Mouse (Mus musculus) heart, postnatal 25 days (tissue): Measurements from ENCODE around the gene Fam208b. TPM values are rescaled to one million over a fixed set of nuclear protein-coding genes. Genes with fewer than 3 reads are reported as not detected.

ENCODE experiments used
- DNase-seq: peaks from one replicate; pipeline ENCODE4 v3.0.0; 2022; ENCODE audit warnings: low spot score
- intact Hi-C: fragments of 180-260 bp; cut with DNase I; formaldehyde crosslinking; loops from one replicate; pipeline ENCODE4 v1.15.1; 2025
- total RNA-seq, 2 experiments: library from RNA; stranded (reverse); gene quantifications; 2 replicates each; pipeline ENCODE4 v1.2.3; 2021

Gene Fam208b
- 10 to 100 TPM; 11.1 to 13.1 TPM for total RNA-seq

DNA sequence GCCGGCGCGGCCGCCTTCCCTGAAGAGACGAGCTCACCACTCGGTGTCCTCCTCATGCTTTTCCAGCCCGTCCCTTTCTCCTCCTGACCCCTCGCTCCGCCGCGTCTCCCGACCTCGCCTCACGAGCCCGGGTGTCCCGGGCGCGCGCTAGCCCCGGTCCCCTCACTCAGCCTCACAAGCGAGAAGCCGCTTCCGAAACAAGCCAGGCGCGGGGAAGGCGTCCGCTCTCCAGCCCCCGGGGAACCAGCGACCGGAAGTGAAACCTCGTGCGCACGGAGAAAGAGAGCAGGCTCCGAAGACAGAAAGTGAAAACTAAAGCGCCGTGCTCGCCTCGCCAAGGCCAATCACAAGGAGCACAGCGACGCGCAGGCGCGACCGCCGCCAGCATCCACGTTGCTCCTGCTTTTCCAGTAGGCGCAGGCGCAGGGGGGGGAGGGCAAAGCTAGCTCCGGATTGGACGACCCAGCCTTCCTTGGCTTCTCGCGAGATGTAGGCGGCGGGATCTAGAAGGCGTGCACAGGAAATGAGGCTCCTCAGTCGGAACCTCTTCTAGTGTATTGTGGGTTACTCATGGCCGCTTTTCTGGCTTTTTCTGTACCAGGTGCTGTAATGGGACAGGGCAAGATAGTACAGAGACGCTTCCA is at the start of gene Fam208b:
Fam208b (minus strand) TSS at position 314 of the 644 bp plus-strand sequence.
- DNase-seq: peak; percentile 97
- intact Hi-C loops: loop anchor here (2.0 to 5.0 kb wide), 2 partner anchors 24 to 74 kb away; partner anchors contain the start of genes Asb13 and Gdi2

DNA sequence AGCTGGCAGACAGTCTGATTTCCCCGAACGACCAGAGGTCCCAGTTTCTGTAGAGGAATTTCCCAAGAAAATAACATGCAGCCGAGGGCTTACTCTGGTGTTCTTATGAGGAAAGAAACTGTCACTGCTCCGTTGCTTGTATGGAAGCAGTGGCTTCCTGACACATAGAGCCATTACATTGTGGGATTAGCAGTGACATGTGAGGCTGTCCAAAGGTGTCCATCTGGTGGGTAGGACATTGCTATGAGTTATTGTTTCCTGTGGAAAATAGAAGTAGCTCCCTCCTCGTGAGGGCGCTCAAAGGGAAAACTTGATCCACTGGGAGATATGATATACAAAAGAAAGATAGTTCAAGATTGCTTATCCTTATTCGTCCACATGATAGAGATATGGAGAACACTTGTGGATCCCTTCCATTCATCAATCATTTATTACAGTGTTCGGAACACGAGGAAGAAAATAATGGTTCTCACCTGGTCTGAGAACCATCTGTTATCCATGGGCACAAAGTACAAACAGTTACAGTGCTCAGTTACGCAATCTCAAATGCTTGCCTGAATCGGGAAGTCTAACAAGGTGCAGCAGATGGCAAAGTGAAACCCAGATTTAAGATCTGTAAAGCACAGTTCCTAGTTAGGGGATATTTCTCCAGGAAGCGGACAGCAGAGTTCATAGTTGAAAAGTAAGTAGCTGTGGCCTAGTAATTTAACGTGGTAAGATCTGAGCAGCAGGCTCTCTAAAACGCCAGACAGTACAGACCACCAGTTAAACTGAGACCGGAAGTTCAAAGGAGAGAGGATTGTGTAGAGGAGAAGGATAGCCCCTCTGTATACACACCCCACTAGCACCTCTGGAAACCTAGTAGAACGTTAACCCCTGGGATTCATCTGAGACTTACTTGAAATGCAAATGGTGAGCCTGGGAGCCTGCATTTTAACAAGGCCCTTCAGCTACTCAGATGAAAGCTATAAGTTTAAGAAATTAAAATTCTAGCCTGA is 48.6 kb upstream of the Fam208b start:
- intact Hi-C loops: loop anchor here (10.0 kb wide), 1 partner anchor 625 kb away; no protein-coding TSS in a partner anchor
- DNase-seq: no peak

DNA sequence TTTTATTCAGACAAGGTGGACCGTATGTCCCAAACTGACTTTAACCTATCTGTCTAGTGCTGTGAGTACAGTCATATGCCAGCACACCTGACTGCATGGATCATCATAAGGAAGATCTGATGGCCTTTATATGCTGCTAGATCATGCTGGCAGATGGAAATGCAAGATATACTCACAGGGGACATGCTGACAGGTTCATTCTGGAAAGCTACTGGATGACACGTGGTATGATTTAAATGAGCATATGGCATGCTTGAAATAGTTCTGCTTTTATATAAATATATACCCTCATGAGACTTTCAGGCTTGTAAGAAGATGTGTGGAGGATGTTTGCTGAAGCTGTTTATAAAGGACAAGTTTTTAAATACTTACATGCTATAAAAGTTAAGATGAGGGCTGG is 43.5 kb upstream of the Fam208b start:
- intact Hi-C loops: no loop called here
- DNase-seq: no peak

DNA sequence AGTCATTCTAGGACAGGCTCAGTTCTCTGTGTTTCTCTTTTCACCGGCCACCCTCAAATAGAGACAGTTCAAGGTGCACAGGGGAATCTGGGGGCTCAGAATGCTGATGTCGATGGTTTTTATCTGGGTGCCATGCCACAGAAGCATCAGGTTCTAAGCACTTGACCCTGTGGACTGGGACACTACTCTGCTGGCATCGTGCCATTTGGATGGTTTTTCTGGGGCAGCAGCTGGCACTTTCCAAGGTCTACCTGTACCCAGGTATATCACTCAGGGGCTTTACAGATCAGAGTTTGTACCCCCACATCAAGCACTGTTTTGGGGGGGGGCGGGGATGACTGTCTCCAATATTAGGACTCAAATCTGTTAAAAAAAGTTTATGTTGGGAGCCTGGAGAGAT is 39.7 kb upstream of the Fam208b start:
- DNase-seq: no peak
- intact Hi-C loops: no loop called here

DNA sequence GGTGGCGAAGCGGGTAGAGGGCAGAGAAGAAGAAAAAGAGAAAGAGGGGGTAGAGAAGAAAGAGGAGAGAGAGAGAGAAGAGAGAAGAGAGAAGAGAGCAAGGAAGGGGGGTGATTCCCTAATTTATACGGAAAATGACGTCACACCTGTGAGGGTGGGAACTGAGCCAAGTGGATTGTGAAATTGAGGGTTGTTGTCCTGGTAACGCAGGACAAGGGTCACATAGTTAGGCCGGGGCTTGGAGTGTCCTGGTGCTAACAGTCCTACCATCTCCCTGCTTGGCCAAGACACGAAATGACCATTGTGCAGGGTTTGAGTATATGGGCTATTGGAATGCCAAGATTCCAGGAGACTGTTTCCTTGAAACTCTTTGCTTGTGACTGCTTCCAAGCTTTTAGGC is 35.7 kb upstream of the Fam208b start:
- intact Hi-C loops: no loop called here
- no peak for DNase-seq

DNA sequence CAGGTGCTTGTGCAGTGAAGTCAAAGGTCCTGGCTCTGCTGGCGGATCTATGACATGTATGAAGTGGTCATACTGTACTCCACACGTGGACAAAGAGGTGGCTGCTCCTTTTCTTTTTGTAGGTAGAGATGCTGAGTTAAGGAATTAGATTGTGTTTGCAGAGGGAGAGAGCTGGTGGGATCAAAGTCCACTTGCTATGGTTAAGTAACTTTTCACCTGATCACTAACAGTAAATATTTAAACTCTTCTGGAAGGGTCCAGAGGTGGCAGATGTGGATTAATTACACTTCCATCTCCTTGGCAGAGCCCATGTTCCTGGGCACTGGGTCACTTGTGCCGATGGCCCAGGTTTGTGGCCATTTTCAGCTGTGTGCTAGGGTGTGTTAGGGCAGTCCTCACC is 35.0 kb upstream of the Fam208b start:
- intact Hi-C loops: no loop called here
- DNase-seq: no peak

DNA sequence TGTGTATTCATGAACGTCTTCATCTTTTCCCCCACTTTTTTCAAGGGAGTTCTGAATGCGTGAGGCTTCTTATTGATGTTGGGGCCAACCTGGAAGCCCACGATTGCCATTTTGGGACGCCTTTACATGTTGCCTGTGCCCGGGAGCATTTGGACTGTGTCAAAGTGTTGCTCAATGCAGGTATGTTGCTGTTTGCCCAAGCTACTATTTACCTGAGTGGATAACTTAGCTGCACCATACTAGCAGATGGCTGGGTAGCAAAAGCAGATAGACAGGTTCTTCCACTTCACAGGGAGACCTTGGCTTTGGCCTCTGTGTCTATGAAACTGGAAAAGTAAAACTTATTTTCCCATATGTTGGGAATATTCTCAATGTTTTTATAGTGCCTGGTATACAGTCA is 34.0 kb upstream of the Fam208b start:
- DNase-seq: no peak

DNA sequence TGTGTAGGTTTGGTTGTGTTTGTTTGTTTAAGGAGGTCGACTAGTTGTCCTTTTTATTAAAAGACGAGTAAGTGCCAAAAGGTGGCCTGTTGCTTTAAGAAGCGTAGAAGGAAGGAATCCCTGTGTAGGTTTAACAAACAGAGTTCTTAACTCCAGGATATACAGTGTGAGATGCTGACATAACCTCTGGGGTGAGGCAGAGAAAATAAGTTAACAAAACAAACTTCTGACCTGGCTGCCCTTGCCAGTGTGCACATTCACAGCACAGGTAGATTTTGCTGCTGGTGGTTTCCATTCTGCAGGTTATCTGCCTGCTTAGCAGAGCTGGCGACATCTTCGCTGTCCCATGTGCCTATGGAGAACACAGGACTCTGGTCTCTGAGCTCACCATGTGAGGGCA is 31.6 kb upstream of the Fam208b start:
- no peak for DNase-seq
- intact Hi-C loops: loop anchor here (5.0 kb wide), 1 partner anchor 235 kb away; no protein-coding TSS in a partner anchor

More for the DNA sequence above, 34.0 kb upstream of the Fam208b start:
- intact Hi-C loops: loop anchor here (5.0 kb wide), 1 partner anchor 238 kb away; no protein-coding TSS in a partner anchor

DNA sequence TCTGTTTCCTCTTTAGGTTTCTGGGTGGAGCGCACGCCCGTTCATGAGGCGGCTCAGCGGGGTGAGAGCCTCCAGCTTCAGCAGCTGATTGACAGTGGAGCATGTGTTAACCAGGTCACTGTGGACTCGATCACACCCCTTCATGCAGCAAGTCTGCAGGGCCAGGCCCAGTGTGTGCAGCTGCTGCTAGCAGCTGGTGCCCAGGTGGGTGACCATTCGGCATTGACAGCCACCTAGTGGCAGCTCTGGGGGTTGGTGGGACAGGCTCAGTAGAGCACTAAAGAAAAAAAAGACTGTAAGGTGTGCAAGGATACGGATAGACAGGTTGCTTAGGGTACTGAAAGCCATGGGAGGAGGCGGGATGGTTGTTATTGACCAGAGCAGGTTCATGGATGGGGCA is 31.1 kb upstream of the Fam208b start:
- DNase-seq: no peak
- intact Hi-C loops: loop anchor here (5.0 kb wide), 1 partner anchor 235 kb away; no protein-coding TSS in a partner anchor

DNA sequence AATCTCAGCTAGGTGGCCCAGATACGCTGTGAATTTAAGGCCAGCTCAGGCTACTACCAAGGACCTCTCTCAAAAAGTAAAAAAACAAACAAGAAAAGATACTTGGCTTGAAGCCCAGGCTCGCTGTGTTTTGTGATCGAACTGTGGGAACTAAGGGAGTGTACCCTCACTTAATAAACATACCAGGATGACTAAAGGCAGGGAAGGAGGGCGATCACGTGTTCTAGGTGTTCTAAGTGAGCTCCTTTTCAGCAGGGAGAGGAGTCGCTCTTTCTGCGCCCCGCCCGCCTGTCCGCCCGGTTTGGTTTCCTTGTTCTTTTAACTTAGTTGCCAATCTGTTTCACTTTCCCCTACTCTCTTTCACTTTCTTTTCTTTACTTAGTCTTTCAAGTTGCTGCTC is 25.9 kb upstream of the Fam208b start:
- no peak for DNase-seq
- intact Hi-C loops: no loop called here

DNA sequence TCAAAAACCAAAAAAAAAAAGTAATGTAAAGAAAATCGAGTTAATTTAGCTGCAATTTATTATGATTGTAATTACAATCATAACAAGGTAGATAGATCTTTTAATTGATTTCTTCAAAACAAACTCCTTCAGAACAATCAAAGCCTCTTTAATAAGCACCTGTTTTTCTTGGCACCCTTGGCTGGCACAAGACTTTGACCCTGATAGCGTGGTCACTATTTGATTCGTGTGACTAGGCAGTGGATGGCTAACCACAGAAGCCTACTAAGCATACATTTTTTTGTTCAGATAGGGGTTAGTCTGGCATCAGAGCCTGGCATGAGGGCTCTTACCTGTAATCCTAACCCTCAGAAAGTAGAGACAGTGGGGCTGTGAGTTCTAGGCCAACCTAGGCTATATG is 24.2 kb upstream of the Fam208b start:
- intact Hi-C loops: loop anchor here (2.0 kb wide), 1 partner anchor 24 kb away; the partner anchor contains the start of gene Fam208b
- DNase-seq: no peak

DNA sequence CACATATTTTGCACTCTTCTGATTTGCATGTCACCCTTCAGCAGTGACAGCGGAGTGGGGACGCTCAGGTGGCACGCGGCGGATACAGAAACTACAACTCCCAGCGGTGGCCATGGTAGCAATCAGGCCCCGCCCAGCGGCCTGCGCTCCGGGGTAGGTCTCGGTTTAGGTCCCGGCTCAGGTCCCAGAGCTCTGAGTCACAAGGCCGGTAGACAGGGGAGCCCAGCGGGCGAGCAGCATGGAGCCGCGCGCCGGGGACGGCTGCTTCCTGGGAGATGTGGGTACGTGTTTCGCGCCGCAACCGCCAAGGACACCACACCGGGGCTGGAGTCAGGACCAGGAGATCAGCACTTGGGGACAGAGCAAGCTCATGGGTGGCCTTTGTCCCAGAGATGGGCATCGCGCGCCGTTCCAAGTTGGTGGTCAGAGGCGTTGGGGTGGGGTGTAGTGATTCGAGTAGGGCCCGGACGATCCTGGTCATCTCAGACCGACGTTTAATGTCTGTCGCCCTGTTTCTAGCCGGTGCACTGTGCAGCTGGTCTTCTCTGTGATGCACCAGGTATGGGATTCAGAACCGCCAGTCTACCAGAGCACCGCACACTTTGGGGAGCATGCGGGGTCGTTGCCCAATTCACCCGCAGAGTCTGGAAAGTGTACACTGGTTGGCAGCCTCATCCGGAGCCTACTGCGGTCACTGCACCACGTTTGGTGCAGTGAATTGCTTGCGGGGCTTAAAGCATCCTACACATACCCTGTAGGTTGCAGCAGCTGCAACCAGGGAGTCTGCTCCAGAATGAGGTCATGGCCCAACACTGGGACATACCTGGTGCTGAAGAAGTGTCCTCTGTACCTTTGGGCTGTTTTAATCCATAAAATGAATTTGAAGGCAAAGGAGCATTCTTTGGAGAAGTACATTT is 23.2 kb upstream of the Fam208b start, which contains the start of gene Asb13:
Asb13 (plus strand) TSS at position 138 of the 917 bp plus-strand sequence.
- intact Hi-C loops: loop anchor here (2.0 kb wide), 1 partner anchor 23 kb away; the partner anchor contains the start of gene Fam208b
- DNase-seq: peak; percentile 74

DNA sequence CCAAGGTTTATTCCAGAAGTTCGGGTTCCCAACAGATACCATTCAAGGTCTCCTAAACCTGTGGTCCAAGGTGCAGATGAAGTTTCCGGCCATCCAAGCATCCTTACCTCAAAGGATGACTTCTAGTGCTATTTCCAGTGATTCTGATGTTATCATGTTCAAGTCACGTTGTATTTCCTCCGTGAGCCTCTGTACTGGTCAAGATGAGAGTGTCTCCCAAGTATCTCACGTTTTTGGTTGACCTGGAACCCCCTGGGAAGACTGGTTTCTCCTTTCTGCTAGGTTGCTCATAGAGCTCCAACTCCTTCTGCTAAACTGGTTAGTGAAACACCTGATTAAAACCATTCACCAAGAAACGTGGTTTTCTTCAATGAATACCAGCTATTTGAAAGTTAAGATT is 22.2 kb upstream of the Fam208b start:
- intact Hi-C loops: no loop called here
- no peak for DNase-seq

DNA sequence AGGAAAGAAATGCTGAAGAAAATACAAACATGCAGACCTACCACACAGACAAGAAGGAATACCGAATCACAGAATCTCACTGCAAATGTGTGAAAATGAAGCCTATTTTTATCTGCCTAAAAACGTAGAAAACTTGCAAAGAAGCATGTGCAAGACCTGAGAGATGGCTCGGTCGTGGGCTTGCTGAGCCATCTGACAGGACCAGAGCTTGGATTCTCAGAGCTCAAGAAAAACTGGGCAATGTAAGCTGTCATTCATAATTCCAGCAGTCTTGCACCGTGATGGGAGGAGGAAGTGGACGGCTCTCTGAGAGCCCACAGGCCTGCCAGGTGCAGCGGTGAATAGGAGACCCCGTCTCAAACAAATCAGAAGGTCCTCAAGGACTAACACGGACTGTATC is 21.6 kb upstream of the Fam208b start:
- intact Hi-C loops: no loop called here
- DNase-seq: no peak

DNA sequence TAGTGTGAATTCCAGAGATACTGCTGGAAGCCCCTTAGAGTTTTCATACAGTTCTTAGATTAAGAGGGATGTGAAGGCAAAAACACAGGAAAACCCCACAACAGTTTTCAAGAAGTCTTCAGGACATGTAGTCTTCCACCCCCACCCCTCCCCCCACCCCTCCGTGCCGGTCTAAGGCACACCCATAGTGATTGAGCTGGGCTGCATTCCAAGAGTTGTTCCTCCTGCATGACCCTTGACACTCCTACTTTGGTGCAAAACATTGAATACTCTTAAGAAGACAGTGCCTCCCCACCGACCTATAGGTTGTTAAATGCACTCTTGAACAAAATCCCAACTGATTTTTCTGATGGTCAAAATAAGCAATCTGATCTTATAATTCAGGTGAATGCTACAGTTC is 17.2 kb upstream of the Fam208b start:
- intact Hi-C loops: no loop called here
- no peak for DNase-seq

DNA sequence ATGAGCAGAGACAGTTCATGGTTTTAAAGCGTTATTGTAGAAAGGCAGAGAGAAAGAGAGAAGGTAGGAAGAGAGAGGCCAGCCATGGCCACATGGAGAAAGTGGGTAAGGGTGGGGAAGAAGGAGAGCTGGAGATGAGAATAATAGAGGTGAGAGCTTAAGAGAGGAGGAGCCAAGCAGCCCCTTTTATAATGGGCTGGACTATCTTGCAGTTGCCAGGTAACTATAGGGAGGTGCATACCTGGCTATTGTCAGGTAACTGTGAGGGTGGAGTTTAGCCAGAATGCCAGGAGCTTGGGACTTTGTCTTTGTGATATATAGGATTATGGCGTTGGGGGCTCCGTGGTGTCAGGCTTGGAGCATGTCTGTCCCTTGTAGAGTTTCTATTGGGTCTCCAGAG is 16.2 kb upstream of the Fam208b start:
- no peak for DNase-seq
- intact Hi-C loops: no loop called here

DNA sequence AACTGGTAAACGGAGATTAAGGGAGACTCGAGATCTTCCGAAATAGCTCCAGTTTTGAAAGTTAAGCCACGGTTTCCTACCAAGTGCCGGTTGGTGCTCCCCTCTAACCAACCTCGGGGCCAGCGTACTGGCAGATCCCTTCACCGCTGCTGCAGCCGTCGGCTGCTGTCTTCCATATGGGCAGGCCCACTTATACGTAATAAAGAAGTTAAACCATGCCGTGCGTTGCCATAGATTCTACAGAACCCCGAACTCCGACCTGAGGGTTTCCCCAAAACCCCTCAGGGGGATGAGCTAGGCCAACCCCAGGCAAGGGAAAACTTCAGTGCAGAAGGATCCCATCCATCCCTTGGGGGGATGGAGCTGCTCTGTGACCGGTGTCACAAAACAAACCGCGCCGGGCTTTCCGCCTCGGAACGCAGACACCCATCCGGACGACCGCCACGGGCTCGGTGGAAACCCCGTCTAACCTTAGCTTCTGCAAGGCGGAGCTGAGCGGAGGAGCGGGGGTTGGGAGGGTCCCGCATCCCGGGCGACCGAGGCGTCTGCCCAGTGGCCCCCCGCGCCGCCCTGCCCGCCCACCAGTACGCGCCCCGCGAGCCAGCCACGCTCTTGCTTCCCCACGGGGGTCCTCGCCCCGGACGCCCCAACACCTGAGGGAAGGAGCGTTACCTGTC is 652 bp downstream of the Fam208b start:
- intact Hi-C loops: loop anchor here (2.0 to 5.0 kb wide), 2 partner anchors 25 to 73 kb away; partner anchors contain the start of genes Asb13 and Gdi2
- DNase-seq: peak; percentile 7

DNA sequence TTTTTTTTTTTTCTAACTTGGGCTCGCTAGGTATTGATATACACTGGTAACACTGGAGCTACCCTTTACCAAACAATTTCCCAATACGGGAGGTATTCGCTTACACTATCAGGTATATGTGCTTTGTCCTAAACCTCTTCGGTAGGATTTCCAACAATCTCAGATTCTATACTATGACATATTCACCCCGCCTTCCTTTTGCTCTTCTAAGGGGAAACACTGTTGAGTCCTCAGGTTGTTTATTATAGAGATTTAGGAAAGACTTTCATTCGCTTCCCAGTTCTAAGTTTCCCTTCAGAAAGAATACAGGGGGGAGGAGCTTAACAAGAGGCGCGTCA is 1.2 kb downstream of the Fam208b start:
- DNase-seq: no peak
- intact Hi-C loops: loop anchor here (2.0 to 5.0 kb wide), 2 partner anchors 25 to 72 kb away; partner anchors contain the start of genes Asb13 and Gdi2

DNA sequence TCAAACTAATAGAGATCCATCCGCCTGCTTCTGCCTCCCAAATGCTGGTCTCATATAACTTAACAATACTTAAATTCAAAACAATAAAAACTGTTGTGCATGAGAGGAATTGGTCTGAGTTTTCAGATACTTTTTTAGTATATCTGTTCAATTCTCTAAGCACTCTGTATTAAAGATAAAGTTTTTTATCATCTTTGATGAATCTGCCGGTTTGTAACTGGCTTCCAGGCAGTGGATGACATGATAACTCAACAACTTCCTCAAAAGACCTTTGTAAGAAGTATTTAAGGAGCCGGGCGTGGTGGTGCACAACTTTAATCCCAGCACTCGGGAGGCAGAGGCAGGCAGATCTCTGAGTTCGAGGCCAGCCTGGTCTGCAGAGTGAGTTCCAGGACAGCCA is 14.7 kb downstream of the Fam208b start:
- intact Hi-C loops: loop anchor here (10.0 kb wide), 1 partner anchor 191 kb away; no protein-coding TSS in a partner anchor
- DNase-seq: no peak
